Mouse (Mus musculus): ENCODE results near the gene Mrpl28. TPM values are rescaled to one million over a fixed set of nuclear protein-coding genes. Genes with fewer than 3 reads are reported as not detected.

The Mrpl28 gene
- total RNA-seq (2023) = 10 to 100 TPM; 44.7 to 46.7 TPM

DNA sequence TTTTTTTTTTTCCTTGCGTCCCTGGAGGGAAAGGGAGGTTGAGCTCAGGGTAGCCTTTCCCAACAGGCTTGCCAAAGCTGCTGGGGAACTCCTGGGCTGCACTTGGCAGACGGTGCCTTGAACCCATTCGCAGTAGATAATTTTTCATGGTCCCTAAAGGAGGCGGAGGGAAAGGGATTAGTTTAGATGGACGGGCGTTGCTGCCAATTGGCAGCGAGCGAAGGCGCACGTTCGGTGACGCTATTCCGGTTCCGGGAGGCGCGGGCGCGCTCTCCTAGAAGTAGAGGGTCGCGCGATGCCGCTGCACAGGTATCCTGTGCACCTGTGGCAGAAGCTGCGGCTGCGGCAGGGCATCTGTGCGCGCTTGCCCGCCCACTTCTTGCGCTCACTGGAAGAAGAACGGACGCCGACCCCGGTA, at the start of gene Mrpl28:
Mrpl28 (plus strand) TSS at position 234 of the 418 bp plus-strand sequence.

DNA sequence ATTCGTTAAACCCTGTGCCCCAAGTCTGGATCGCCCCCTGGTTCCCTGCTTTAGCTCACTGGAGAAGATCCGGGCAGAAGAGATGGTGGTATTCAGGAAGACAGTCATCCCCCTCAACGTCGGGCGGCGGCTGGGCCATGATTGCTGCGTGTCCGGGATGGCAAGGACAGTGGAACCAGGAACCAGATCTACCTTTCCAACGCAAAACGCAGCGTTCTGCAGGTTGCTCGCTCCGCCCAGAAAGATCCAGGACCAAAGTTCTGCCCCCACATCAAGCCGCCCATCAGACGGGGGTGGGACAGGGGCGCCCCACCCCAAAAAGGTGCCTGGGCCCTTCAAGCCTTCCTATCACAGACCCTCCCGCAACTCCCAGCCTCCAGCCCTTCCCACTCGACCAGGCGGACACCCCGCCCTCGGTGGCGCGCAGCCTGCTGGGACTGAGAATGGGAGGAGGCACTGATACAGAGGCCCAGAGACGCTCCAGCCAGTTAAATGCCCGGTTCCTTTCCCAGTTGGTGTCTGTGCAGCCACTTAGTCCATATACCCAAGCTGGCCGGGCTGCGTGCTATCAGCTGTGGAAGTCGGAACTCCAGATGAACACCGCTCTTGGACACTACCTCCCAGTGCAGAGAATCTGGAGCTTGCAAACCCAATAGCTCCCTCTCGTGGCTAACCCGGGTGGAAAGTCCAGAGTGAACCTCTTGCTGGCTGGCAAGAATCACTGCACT, 33.2 kb upstream of the Mrpl28 start, which contains the start of gene Decr2:
Decr2 (minus strand) TSS at position 433 of the 728 bp plus-strand sequence.

DNA sequence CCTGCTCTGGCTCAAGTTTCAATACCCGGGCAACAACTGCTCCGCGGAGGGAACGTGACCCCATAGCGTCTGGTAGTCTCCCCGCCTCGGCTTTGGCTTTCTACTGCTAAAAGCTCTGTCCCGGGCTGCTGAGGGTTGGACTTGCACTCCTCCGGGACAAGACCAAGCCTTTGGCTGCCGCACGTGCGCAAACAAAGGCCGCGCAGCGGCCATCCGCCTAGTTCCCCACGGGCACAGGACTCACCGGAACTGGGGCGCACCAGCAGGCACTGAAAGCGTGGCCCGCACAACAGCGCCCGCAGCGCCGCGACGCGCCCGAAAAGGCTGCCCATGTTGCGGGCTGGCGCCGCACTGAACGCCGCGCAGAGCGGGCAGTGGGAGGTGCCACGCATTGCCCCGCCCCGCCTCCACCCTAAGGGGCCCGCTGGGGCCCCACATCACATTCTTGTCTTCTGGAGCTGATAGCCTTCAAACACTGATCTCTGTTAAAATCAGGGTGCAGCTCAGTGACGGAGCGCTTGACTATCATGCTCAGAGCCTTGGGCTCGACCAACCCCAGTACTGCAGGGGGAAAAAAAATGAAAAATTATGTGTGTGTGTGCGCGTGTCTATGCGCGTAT, 28.1 kb upstream of the Mrpl28 start, which contains the start of gene Nme4:
Nme4 (minus strand) TSS at position 482 of the 620 bp plus-strand sequence.

GRCm38 (mm10) chr17:26113181-26113948, 9.9 kb upstream of the Mrpl28 start, which contains the start of gene Tmem8:
TSS of gene Tmem8 (plus strand) at chr17:26113299.

GRCm38 (mm10) chr17:26138239-26138836, 15.0 kb downstream of the Mrpl28 start, which contains the start of gene Axin1:
TSS of gene Axin1 (plus strand) at chr17:26138688.

Other genes starting within 250 kb of the Mrpl28 start
- 10 to 100 TPM; 32.9 to 37.5 TPM for gene Mettl26, start 248.4 kb upstream of the Mrpl28 start, total RNA-seq (2023)
- gene Wfikkn1, start 242.6 kb upstream of the Mrpl28 start, total RNA-seq (2023) = 1 to 10 TPM; 9.2 to 9.6 TPM
- 10 to 100 TPM; 23.7 to 24.5 TPM for gene Rab40c, start 203.8 kb upstream of the Mrpl28 start, total RNA-seq (2023)
- 10 to 100 TPM; 55.2 to 64.8 TPM for gene Pigq, start 178.6 kb upstream of the Mrpl28 start, total RNA-seq (2023)
- gene Nhlrc4, start 178.5 kb upstream of the Mrpl28 start, total RNA-seq (2023) = not detected
- under 1 TPM in 1 of 2 experiments, not detected in 1; 0.30 TPM for gene A930017K11Rik, start 170.9 kb upstream of the Mrpl28 start, total RNA-seq (2023)
- gene Capn15, start 137.7 kb upstream of the Mrpl28 start, total RNA-seq (2023) = 10 to 100 TPM; 38.7 to 39.4 TPM
- gene Rab11fip3, start 53.9 kb upstream of the Mrpl28 start, total RNA-seq (2023) = 10 to 100 TPM; 18.3 to 22.2 TPM
- 1 to 10 TPM; 6.5 TPM for gene Decr2, start 33.2 kb upstream of the Mrpl28 start, total RNA-seq (2023)
- gene Nme4, start 27.9 kb upstream of the Mrpl28 start, total RNA-seq (2023) = 1 to 10 TPM; 4.8 to 6.3 TPM
- gene Tmem8, start 10.2 kb upstream of the Mrpl28 start, total RNA-seq (2023) = 10 to 100 TPM; 24.5 to 24.7 TPM
- 100 to 1,000 TPM; 104 to 111 TPM for gene Axin1, start 15.2 kb downstream of the Mrpl28 start, total RNA-seq (2023)
- not detected for gene Pdia2, start 75.6 kb downstream of the Mrpl28 start, total RNA-seq (2023)
- 10 to 100 TPM; 33.4 to 34.1 TPM for gene Rgs11, start 79.5 kb downstream of the Mrpl28 start, total RNA-seq (2023)
- not detected for gene Arhgdig, start 84.3 kb downstream of the Mrpl28 start, total RNA-seq (2023)
- gene Fam234a, start 120.7 kb downstream of the Mrpl28 start, total RNA-seq (2023) = 10 to 100 TPM; 34.5 to 38.7 TPM
- gene Luc7l, start 129.4 kb downstream of the Mrpl28 start, total RNA-seq (2023) = 100 to 1,000 TPM; 112 to 113 TPM

Measured in T-cell, adult 66 days (primary cell).